Mouse (Mus musculus): ENCODE results near the gene Rslcan18. TPM values are rescaled to one million over a fixed set of nuclear protein-coding genes. Genes with fewer than 3 reads are reported as not detected.
"Not testable (repeated sequence)": the region's sequence is repeated elsewhere in the genome, so short reads cannot be mapped to it uniquely, and the experiment has no call there.

Gene Rslcan18
- polyA plus RNA-seq (2012; rRNA removed) = 0.16 TPM in 2 replicates

DNA sequence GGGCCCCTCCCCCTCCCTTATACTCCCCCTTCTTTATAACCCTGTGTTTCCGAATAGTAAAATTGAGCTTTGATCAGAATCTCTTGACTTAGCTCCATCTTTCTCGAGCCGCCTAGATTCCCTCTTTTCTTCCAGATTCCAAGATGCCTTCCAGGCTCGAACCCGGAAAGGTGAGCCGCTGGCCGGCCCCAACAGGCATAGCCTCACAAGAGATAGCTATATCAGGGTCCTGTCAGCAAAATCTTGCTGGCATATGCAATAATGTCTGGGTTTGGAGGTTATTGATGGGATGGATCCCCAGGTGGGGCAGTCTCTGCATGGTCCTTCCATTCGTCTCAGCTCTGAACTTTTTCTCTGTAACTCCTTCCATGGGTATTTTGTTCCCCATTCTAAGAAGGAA is at the start of gene Rslcan18:
Rslcan18 (minus strand) TSS at position 101 of the 400 bp plus-strand sequence.
- not testable (repeated sequence) for H3K4me3 ChIP-seq (replicated peaks; ENCODE audit: insufficient read depth, low read depth, low read length); H3K27me3 ChIP-seq (ENCODE audit: control insufficient read depth, insufficient read depth, low read length); H3K27ac ChIP-seq (ENCODE audit: insufficient read depth, low read length); DNase-seq; H3K4me1 ChIP-seq (ENCODE audit: control insufficient read depth, insufficient read depth, low read length)
- 87% methylated on average over 8 of the region's 8 CpGs for WGBS

DNA sequence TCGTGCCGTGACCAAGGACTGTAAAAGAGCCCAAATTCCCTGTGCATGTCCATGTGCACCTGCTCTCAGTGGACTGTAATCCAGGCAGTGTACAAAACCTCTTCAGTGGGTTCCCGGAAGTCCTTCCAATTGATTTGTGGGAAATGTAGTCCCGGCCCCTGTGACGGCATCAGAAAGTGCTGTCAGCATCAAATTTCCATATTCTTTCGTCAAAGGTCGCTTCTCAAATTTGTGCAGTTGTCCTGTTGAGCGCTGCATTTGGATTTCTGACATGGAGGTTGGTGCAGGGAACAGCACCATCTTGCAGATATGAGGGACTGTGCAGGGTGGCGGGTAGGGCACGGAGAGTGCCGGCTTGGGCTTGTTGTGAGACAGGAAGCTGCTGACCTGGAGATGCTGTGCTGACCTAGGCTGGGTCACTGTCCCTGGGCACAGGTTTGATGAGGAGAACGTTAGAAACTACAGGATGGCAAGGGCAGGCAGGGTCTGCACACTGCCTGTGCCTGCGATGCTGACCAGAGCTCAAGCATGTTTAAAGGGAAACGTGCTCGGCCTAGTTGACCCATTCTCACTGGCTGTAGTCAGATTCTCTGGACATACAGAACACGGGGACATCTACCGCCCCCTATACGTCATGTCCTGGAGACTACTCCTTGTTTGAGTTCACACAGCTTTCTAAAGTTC is 12.1 kb upstream of the Rslcan18 start:
- under 1% methylated on average over 18 of the region's 18 CpGs for WGBS
- Histone ChIP-seq H3K4me3 (replicated peaks; ENCODE audit: insufficient read depth, low read depth, low read length) (peak overlapping the region; percentile 74), H3K27ac (ENCODE audit: insufficient read depth, low read length) (peak overlapping the region; percentile 81), H3K27me3 (ENCODE audit: control insufficient read depth, insufficient read depth, low read length) (no peaks in the 10 kb centered on the region), H3K4me1 (ENCODE audit: control insufficient read depth, insufficient read depth, low read length) (no peaks in the 10 kb centered on the region)
- DNase-seq = peak; percentile 88 to 91
- no peak for TF ChIP-seq CTCF (IDR thresholded peaks at IDR 0.05; ENCODE audit: borderline replicate concordance, insufficient read depth, low read depth, low read length)
- peak; percentile 66; the same call in 1 of the 2 replicates for TF ChIP-seq POLR2A (IDR thresholded peaks at IDR 0.05; ENCODE audit: borderline replicate concordance, insufficient read depth, low read length)

DNA sequence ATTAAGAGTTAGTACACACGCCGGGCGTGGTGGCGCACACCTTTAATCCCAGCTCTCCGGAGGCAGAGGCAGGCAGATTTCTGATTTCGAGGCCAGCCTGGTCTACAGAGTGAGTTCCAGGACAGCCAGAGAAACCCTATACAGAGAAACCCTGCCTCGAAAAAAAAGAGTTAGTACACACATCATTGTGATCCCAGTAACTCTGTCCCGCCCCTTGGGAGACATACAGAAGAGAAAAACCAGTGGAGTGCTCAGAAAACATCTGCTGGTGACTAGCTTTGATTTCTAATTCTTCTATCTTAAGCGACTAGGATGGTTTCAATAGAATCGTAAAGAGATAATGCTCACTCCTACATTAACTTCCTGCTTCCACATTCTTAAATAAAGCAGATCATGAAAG is 11.4 kb upstream of the Rslcan18 start:
- not testable (repeated sequence) for H3K27ac ChIP-seq (ENCODE audit: insufficient read depth, low read length); H3K4me1 ChIP-seq (ENCODE audit: control insufficient read depth, insufficient read depth, low read length); H3K4me3 ChIP-seq (replicated peaks; ENCODE audit: insufficient read depth, low read depth, low read length); H3K27me3 ChIP-seq (ENCODE audit: control insufficient read depth, insufficient read depth, low read length); DNase-seq
- WGBS = 78% methylated on average over 10 of the region's 10 CpGs

DNA sequence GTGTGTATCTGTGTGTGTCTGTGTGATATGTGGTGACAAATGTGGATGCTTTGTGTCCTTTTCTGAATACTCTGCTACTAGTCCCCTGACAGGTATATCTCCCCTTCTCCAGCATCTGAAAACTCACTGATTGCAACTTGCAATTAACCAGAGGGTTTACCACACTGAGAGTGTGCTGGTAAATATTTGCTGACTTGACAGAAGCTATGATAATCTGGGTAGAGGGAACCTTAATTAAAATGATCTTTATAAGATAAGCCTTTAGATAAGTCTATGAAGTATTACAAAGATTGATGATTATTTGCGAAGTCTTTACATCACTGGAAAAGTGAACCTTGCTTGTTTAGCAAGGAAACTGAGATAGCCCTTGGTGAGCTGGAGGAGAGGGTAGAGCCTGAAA is 8.4 kb upstream of the Rslcan18 start:
- no peak for DNase-seq
- TF ChIP-seq CTCF (IDR thresholded peaks at IDR 0.05; ENCODE audit: borderline replicate concordance, insufficient read depth, low read depth, low read length) (no peak), POLR2A (IDR thresholded peaks at IDR 0.05; ENCODE audit: borderline replicate concordance, insufficient read depth, low read length) (no peak)
- H3K27ac ChIP-seq (ENCODE audit: insufficient read depth, low read length) = no peak overlapping the region
- no peaks in the 10 kb centered on the region for H3K27me3 ChIP-seq (ENCODE audit: control insufficient read depth, insufficient read depth, low read length)
- WGBS = 87% methylated on average over 1 of the region's 1 CpGs
- H3K4me1 ChIP-seq (ENCODE audit: control insufficient read depth, insufficient read depth, low read length) = no peaks in the 10 kb centered on the region
- H3K4me3 ChIP-seq (replicated peaks; ENCODE audit: insufficient read depth, low read depth, low read length) = no peak overlapping the region

DNA sequence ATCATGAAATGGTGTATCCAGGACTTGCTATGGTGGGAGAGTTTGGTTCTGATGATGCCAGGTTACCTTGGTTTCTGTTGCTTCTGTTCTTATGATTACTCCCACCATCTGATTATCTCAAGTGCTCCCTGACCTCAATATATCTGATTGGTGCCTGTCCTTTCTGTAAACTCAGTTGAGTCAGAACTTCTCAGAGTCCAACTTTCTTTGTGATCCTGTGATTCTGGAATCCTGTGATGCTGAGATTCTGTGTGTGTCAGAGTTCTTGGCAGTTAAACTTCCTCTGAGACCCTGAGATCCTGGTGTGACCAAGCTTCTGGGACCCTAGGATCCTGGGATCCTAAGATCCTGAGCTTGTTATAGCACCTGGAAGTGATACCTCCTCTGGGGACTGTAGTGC is 5.3 kb upstream of the Rslcan18 start, which contains the start of gene Zfp759:
Zfp759 (plus strand) TSS at position 301 of the 400 bp plus-strand sequence.
- DNase-seq; H3K27me3 ChIP-seq (ENCODE audit: control insufficient read depth, insufficient read depth, low read length); H3K27ac ChIP-seq (ENCODE audit: insufficient read depth, low read length); H3K4me1 ChIP-seq (ENCODE audit: control insufficient read depth, insufficient read depth, low read length); H3K4me3 ChIP-seq (replicated peaks; ENCODE audit: insufficient read depth, low read depth, low read length): not testable (repeated sequence)

DNA sequence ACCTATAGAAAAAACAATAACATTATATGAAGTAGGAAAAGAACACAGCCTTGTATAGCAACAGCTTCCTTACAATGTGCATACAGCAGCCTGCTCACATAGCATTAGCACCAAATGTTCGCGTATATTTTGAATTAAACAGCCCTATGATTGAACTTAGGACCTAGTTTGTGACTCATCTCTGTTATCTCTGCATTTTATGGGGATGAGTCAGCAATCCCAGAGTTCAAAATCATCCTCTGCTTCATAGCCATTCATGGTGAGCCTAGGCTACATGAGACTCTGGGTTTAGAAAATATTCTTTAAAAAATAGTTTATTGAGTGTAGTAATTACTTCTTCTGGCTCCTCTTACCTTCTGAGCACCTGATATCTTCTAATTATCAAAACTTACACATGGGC is 2.8 kb downstream of the Rslcan18 start:
- Histone ChIP-seq H3K27me3 (ENCODE audit: control insufficient read depth, insufficient read depth, low read length) (no peaks in the 10 kb centered on the region), H3K27ac (ENCODE audit: insufficient read depth, low read length) (no peak overlapping the region), H3K4me3 (replicated peaks; ENCODE audit: insufficient read depth, low read depth, low read length) (no peak overlapping the region), H3K4me1 (ENCODE audit: control insufficient read depth, insufficient read depth, low read length) (no peaks in the 10 kb centered on the region)
- 88% methylated on average over 2 of the region's 2 CpGs for WGBS
- no peak for DNase-seq
- TF ChIP-seq POLR2A (IDR thresholded peaks at IDR 0.05; ENCODE audit: borderline replicate concordance, insufficient read depth, low read length) (no peak), CTCF (IDR thresholded peaks at IDR 0.05; ENCODE audit: borderline replicate concordance, insufficient read depth, low read depth, low read length) (no peak)

DNA sequence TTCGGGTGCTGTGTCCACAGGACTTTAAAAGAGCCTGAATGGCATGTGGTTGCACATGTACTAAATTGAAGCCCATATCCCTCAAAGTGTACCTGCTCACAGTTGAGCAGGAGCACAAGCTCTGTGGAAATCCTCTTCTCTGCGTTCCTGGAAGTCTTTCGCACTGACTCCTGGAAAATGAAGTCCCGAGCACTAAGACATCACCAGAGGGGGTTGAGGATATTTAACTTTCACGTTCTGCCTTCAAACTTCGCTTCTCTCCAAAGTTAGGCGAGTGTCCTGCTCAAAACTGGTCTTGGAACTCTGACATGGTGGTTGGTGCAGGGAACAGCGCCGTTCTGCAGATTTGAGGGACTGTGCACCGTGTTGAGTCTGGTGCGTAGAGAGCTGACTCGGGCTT is 4.0 kb downstream of the Rslcan18 start:
- no peak for TF ChIP-seq POLR2A (IDR thresholded peaks at IDR 0.05; ENCODE audit: borderline replicate concordance, insufficient read depth, low read length)
- no peak for TF ChIP-seq CTCF (IDR thresholded peaks at IDR 0.05; ENCODE audit: borderline replicate concordance, insufficient read depth, low read depth, low read length)
- Histone ChIP-seq H3K4me1 (ENCODE audit: control insufficient read depth, insufficient read depth, low read length) (no peaks in the 10 kb centered on the region; the same call in 1 of the 2 replicates), H3K27ac (ENCODE audit: insufficient read depth, low read length) (no peak overlapping the region), H3K27me3 (ENCODE audit: control insufficient read depth, insufficient read depth, low read length) (no peaks in the 10 kb centered on the region), H3K4me3 (replicated peaks; ENCODE audit: insufficient read depth, low read depth, low read length) (no peak overlapping the region)
- DNase-seq = no peak
- 77% methylated on average over 12 of the region's 12 CpGs for WGBS

DNA sequence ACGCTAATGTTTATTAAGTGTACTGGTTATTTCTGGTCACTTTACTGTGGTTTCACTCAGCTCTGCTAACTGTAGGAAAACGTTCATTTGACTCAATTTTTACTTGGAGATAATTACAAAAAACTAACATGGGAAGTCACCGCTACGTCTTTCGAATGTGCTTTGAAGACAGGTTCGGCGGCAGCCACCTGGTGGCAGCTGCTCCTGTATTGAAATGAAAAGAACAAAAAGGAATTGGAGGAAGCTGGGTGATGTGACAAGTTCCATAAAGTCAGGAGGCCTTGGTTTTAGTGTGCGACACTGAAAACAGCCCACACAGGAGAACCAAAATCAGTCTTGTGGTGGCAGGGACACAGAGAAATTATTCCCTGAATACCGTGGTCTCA is 7.2 kb downstream of the Rslcan18 start:
- TF ChIP-seq POLR2A (IDR thresholded peaks at IDR 0.05; ENCODE audit: borderline replicate concordance, insufficient read depth, low read length) (no peak), CTCF (IDR thresholded peaks at IDR 0.05; ENCODE audit: borderline replicate concordance, insufficient read depth, low read depth, low read length) (peak; percentile 50)
- no peak overlapping the region for H3K27ac ChIP-seq (ENCODE audit: insufficient read depth, low read length)
- H3K4me1 ChIP-seq (ENCODE audit: control insufficient read depth, insufficient read depth, low read length) = no peaks in the 10 kb centered on the region; the same call in 1 of the 2 replicates
- peak in 1 of 2 experiments; percentile 53 for DNase-seq
- H3K27me3 ChIP-seq (ENCODE audit: control insufficient read depth, insufficient read depth, low read length) = no peaks in the 10 kb centered on the region
- WGBS = 3% methylated on average over 9 of the region's 9 CpGs
- peak overlapping the region; percentile 89 for H3K4me3 ChIP-seq (replicated peaks; ENCODE audit: insufficient read depth, low read depth, low read length)
